Mouse (Mus musculus): Measurements from ENCODE around the gene Hoxb3. TPM values are rescaled to one million over a fixed set of nuclear protein-coding genes. Genes with fewer than 3 reads are reported as not detected.

Hoxb3 gene
- total and polyA plus RNA-seq, 2 experiments from 2014 or later, result 9.2 TPM; not detected in 1

DNA sequence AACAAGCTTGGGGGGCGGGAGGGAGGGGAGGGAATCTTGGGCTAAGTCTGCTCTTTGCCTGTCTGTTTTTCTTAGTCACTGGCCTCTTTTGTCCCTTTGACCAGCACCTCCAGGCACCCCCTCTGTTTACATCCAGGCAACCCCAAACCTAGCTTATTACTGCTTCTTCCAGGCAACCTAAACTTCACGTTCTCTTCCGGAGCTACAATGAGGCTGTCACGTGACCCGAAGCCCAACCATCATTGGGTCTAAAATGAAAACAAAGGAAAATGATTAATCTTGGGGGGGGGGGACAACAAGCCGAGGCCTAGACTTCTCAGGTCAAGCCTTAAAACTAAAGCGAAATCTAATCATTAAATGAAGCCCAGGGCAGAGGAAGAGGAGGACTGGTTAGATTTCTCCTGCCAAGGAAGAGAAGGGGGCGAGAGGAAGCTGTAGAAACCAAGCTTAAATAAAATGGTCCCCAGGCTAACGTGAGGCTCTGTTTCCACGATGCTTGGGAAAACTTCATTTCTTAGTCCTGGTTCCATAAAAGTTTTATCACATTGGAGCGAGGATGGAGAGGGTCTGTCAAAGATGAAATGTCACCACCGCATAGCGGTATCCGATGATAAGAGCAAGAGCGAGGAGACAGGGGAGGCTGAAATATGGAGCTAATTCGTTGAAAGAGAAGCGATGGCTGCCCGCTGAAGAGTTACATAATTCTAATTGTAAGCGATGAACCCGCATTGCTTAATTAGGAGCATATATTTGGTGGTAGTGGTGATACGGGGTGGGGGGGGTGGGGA, 25.2 kb downstream of the Hoxb3 start:
- H3K9me3 ChIP-seq (ENCODE audit: low read length), result no peaks in the 10 kb centered on the region
- ATAC-seq (ENCODE audit: low FRiP score), result no peak
- no peak overlapping the region for H3K9ac ChIP-seq (replicated peaks; ENCODE audit: low read length, poor library complexity, severe bottlenecking)
- no peak overlapping the region for H3K4me2 ChIP-seq (ENCODE audit: low read depth, low read length, poor library complexity, severe bottlenecking)
- no peak overlapping the region for H3K4me3 ChIP-seq (ENCODE audit: low read depth, low read length)
- no peak for DNase-seq (ENCODE audit: low spot score)
- H3K27ac ChIP-seq (ENCODE audit: low read depth, low read length), result no peak overlapping the region
- H3K36me3 ChIP-seq (ENCODE audit: insufficient read depth, low read length), result no peaks in the 10 kb centered on the region
- H3K4me1 ChIP-seq (ENCODE audit: insufficient read depth, low read length), result no peaks in the 10 kb centered on the region
- TF ChIP-seq CTCF (IDR thresholded peaks at IDR 0.05), result no peak
- WGBS, result 2% methylated on average over 21 of the region's 21 CpGs
- peaks cover 87% of the 10 kb centered on the region for H3K27me3 ChIP-seq (ENCODE audit: insufficient read depth, low read length)

DNA sequence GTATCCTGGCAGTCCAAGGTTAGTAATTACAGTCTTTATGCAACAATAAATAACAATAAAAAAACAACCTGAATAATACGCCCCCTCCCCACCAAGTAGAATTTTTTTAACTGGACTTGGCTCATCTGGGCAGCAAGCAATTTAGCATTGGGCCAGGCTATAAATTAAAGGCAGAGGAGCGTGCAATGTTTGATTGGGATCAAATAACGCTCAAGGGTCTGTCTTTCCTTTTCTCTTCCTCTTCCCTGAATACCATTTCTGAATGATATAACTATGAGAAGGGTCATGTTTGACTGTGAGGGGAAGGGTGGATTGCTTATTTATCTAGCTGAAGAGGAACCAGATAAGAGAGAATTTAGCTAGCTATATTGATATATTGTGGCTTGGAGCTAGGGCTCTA, 25.9 kb downstream of the Hoxb3 start:
- no peak for DNase-seq (ENCODE audit: low spot score)
- H3K36me3 ChIP-seq (ENCODE audit: insufficient read depth, low read length), result no peaks in the 10 kb centered on the region
- H3K4me2 ChIP-seq (ENCODE audit: low read depth, low read length, poor library complexity, severe bottlenecking), result no peak overlapping the region
- no peak for ATAC-seq (ENCODE audit: low FRiP score)
- no peak overlapping the region for H3K27ac ChIP-seq (ENCODE audit: low read depth, low read length)
- H3K4me3 ChIP-seq (ENCODE audit: low read depth, low read length), result no peak overlapping the region
- WGBS, result 13% methylated on average over 3 of the region's 3 CpGs
- H3K4me1 ChIP-seq (ENCODE audit: insufficient read depth, low read length), result no peaks in the 10 kb centered on the region
- H3K9me3 ChIP-seq (ENCODE audit: low read length), result no peaks in the 10 kb centered on the region
- H3K9ac ChIP-seq (replicated peaks; ENCODE audit: low read length, poor library complexity, severe bottlenecking), result no peak overlapping the region
- H3K27me3 ChIP-seq (ENCODE audit: insufficient read depth, low read length), result peaks cover 83% of the 10 kb centered on the region
- TF ChIP-seq CTCF (IDR thresholded peaks at IDR 0.05), result no peak

DNA sequence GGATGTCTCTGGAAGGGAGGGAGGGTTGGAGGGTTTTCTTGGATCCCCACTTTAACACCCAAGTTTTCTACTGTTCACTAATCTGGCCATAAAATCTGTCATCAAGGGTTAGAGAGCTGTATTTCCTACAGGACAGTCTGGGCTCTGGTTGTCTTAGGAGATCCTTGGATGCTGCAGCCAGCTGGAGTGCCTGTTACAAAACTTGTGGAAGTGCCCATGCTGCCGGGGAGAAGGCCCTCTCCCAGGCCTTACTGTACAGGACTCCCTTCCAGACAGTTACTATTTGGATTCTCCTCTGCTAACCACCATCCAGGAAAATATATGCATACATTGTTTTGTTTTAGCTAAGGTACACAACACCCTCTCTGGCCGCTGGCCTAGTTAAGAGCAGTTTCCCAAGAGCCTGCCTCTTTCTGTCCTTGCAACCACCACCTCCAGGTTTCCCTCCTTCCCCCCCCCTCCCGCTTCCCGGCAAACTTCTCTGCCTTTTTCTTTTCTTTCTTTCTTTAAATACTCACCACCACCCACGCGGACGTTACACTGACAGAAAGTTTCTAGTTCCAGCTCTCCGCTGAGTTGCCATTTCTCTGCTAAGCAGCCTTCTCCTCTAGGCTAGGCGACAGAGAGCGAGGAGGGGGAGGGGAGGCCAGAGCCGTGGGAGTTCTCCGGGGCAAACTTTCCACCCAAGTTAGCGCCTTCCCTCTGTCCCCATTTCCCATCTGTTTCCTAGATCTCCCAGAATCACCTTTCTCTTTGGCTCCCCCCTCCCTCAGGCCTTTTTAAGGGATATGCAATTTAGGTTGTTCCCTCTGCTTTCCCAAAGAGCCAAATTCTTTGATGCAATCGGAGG, 26.6 kb downstream of the Hoxb3 start:
- no peak overlapping the region for H3K4me2 ChIP-seq (ENCODE audit: low read depth, low read length, poor library complexity, severe bottlenecking)
- no peak overlapping the region for H3K9ac ChIP-seq (replicated peaks; ENCODE audit: low read length, poor library complexity, severe bottlenecking)
- WGBS, result 5% methylated on average over 14 of the region's 14 CpGs
- no peak for ATAC-seq (ENCODE audit: low FRiP score)
- TF ChIP-seq CTCF (IDR thresholded peaks at IDR 0.05), result no peak
- no peaks in the 10 kb centered on the region for H3K4me1 ChIP-seq (ENCODE audit: insufficient read depth, low read length)
- no peaks in the 10 kb centered on the region for H3K9me3 ChIP-seq (ENCODE audit: low read length)
- no peak overlapping the region for H3K27ac ChIP-seq (ENCODE audit: low read depth, low read length)
- H3K4me3 ChIP-seq (ENCODE audit: low read depth, low read length), result no peak overlapping the region
- H3K27me3 ChIP-seq (ENCODE audit: insufficient read depth, low read length), result peaks cover 83% of the 10 kb centered on the region
- H3K36me3 ChIP-seq (ENCODE audit: insufficient read depth, low read length), result no peaks in the 10 kb centered on the region
- DNase-seq (ENCODE audit: low spot score), result no peak

DNA sequence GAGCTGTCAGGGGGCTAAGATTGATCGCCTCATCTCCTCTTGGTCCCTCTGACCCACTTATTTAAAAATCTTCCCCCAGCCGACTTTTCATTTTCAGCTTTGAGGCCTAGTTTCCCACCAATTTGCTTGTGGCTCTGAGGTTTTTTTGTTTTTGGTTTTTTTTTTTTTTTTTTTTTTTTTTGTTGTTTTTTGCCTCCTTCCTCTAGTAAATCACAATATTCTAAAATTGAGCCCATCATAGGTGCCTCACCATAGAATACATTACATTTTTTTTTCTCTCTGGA, 27.2 kb downstream of the Hoxb3 start, which contains the start of gene Hoxb2:
Gene Hoxb2 (plus strand): TSS at position 185 of the 284 bp plus-strand sequence.
- no peaks in the 10 kb centered on the region for H3K4me1 ChIP-seq (ENCODE audit: insufficient read depth, low read length)
- H3K9ac ChIP-seq (replicated peaks; ENCODE audit: low read length, poor library complexity, severe bottlenecking), result no peak within 1 kb of the TSS
- no peak within 1 kb of the TSS for H3K4me2 ChIP-seq (ENCODE audit: low read depth, low read length, poor library complexity, severe bottlenecking)
- H3K27me3 ChIP-seq (ENCODE audit: insufficient read depth, low read length), result peaks cover 83% of the 10 kb centered on the region
- H3K4me3 ChIP-seq (ENCODE audit: low read depth, low read length), result no peak within 1 kb of the TSS
- TF ChIP-seq CTCF (IDR thresholded peaks at IDR 0.05), result no peak
- H3K9me3 ChIP-seq (ENCODE audit: low read length), result no peaks in the 10 kb centered on the region
- ATAC-seq (ENCODE audit: low FRiP score) (no peak), DNase-seq (ENCODE audit: low spot score) (no peak)
- WGBS, result 8% methylated on average over 2 of the region's 2 CpGs
- no peaks in the 10 kb centered on the region for H3K36me3 ChIP-seq (ENCODE audit: insufficient read depth, low read length)
- H3K27ac ChIP-seq (ENCODE audit: low read depth, low read length), result no peak within 1 kb of the TSS

DNA sequence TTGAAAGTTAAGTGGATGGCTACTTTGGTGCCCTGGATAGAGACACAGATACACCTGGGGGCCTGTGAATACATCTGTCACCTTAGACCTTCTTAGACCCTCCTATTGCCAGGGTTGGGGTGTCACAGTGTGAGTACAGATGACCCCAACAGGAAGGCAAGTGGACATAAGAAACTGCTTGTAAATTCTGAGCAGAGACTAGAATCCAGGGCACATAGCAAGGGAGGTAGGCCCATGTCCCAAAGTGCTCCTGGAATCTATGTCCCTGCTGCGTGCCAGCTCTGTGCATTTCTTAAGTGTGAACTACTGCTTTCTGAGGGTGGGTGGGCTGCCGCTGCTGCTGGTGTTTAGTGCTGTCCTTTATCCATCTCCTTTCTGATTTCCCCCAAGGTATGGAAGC, 27.7 kb downstream of the Hoxb3 start:
- Histone ChIP-seq H3K27me3 (ENCODE audit: insufficient read depth, low read length) (peaks cover 80% of the 10 kb centered on the region), H3K4me3 (ENCODE audit: low read depth, low read length) (no peak overlapping the region), H3K4me1 (ENCODE audit: insufficient read depth, low read length) (no peaks in the 10 kb centered on the region), H3K4me2 (ENCODE audit: low read depth, low read length, poor library complexity, severe bottlenecking) (no peak overlapping the region), H3K9ac (replicated peaks; ENCODE audit: low read length, poor library complexity, severe bottlenecking) (no peak overlapping the region), H3K27ac (ENCODE audit: low read depth, low read length) (no peak overlapping the region), H3K9me3 (ENCODE audit: low read length) (no peaks in the 10 kb centered on the region), H3K36me3 (ENCODE audit: insufficient read depth, low read length) (no peaks in the 10 kb centered on the region)
- WGBS, result 11% methylated on average over 2 of the region's 2 CpGs
- TF ChIP-seq CTCF (IDR thresholded peaks at IDR 0.05), result no peak
- ATAC-seq (ENCODE audit: low FRiP score) (no peak), DNase-seq (ENCODE audit: low spot score) (no peak)

DNA sequence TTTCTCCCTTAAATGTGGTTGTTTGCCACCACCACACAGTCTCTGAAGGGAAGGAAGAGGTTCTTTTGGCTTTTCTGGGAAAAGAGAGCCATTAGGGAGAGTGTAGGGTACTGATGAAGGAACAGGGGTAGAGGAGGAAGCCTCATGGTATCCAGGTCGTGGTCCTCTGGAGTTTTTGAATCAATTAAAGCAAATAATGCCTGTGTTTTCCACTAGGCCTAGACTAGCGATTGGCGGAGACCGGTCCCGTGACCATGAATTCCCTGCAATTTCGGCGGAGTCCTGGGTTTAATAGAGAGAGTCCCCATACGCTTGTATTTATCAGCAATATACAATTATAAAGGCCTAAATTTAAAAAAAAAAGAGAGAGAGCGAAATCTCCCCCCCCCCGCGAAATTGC, 28.2 kb downstream of the Hoxb3 start:
- Histone ChIP-seq H3K4me3 (ENCODE audit: low read depth, low read length) (no peak overlapping the region), H3K27me3 (ENCODE audit: insufficient read depth, low read length) (peaks cover 80% of the 10 kb centered on the region), H3K9ac (replicated peaks; ENCODE audit: low read length, poor library complexity, severe bottlenecking) (no peak overlapping the region), H3K4me1 (ENCODE audit: insufficient read depth, low read length) (no peaks in the 10 kb centered on the region), H3K9me3 (ENCODE audit: low read length) (no peaks in the 10 kb centered on the region), H3K27ac (ENCODE audit: low read depth, low read length) (no peak overlapping the region), H3K36me3 (ENCODE audit: insufficient read depth, low read length) (no peaks in the 10 kb centered on the region), H3K4me2 (ENCODE audit: low read depth, low read length, poor library complexity, severe bottlenecking) (no peak overlapping the region)
- no peak for ATAC-seq (ENCODE audit: low FRiP score)
- no peak for TF ChIP-seq CTCF (IDR thresholded peaks at IDR 0.05)
- 3% methylated on average over 11 of the region's 11 CpGs for WGBS
- DNase-seq (ENCODE audit: low spot score), result peak; percentile 82

Data from midbrain, postnatal 0 days (tissue).